Mouse (Mus musculus) liver, adult 2 months (tissue): Measurements from ENCODE around the gene Rerg. TPM values are rescaled to one million over a fixed set of nuclear protein-coding genes. Genes with fewer than 3 reads are reported as not detected.

Source experiments
- DNase-seq: peaks from one replicate; pipeline ENCODE4 v3.0.0-alpha.2; 2011; ENCODE audit warnings: low read depth, low spot score; ENCODE audit errors: extremely low read depth
- H3K27ac ChIP-seq: fragments of 200-500 bp; replicated peaks from 2 replicates; pipeline ENCODE4 v1.5.1; 2012; ENCODE audit warnings: low read depth, mild to moderate bottlenecking, control low read depth, inconsistent platforms, low read length; ENCODE audit not compliant: insufficient read depth
- H3K27me3 ChIP-seq: fragments of 200-500 bp; 2 replicates; pipeline ENCODE4 v1.6.1; 2012; ENCODE audit warnings: mild to moderate bottlenecking, moderate library complexity, low read length, inconsistent platforms; ENCODE audit not compliant: control insufficient read depth, insufficient read depth
- H3K36me3 ChIP-seq: fragments of 200-500 bp; 2 replicates; pipeline ENCODE4 v1.6.1; 2012; ENCODE audit warnings: low read length, inconsistent platforms; ENCODE audit not compliant: control insufficient read depth, insufficient read depth
- H3K4me1 ChIP-seq: fragments of 200-500 bp; 2 replicates; pipeline ENCODE4 v1.6.1; 2011; ENCODE audit warnings: low read length; ENCODE audit not compliant: control insufficient read depth, insufficient read depth
- H3K4me3 ChIP-seq: fragments of 200-500 bp; 2 replicates; pipeline ENCODE4 v1.5.1; 2011; ENCODE audit warnings: low read depth, mild to moderate bottlenecking, control low read depth, low read length, moderate library complexity; ENCODE audit not compliant: insufficient read depth
- H3K79me2 ChIP-seq: fragments of 200-500 bp; 2 replicates; pipeline ENCODE4 v1.6.1; 2012; ENCODE audit warnings: inconsistent platforms, mild to moderate bottlenecking, low read length, moderate library complexity; ENCODE audit not compliant: control insufficient read depth, insufficient read depth
- H3K9ac ChIP-seq: fragments of 200-500 bp; 2 replicates; pipeline ENCODE4 v1.6.1; 2012; ENCODE audit warnings: low read depth, mild to moderate bottlenecking, control low read depth, inconsistent platforms, low read length
- CTCF ChIP-seq: fragments of 200-500 bp; IDR thresholded peaks from 2 replicates; pipeline ENCODE4 v1.5.1; 2011; ENCODE audit warnings: low read depth, low read length, control low read depth
- POLR2A ChIP-seq: fragments of 200-500 bp; IDR thresholded peaks from 2 replicates; pipeline ENCODE4 v1.6.1; 2011; ENCODE audit warnings: low read length, control low read depth; ENCODE audit not compliant: insufficient read depth; ENCODE audit errors: extremely low read depth
- WGBS: fragments of 180-500 bp; shearing (Covaris S2); methylation state at CpG from one replicate; pipeline ENCODE4 v1.1.7; 2018; 5-methylcytosine and 5-hydroxymethylcytosine counted together
- polyA plus RNA-seq: library from polyadenylated mRNA; depleted of rRNA; stranded (reverse); fragments of >200 nt; gene quantifications from 2 replicates; pipeline ENCODE4 v1.2.3, GENCODE M21; 2012
- total RNA-seq: library from RNA; depleted of rRNA; stranded (reverse); fragments of >200 nt; gene quantifications from 2 replicates; pipeline ENCODE4 v1.2.3, GENCODE M21; 2014

Gene Rerg
- total and polyA plus RNA-seq, 2 experiments, result 2.2 TPM

GRCm38 (mm10) chr6:137135506-137136391, 34.5 kb downstream of the Rerg start:
- Histone ChIP-seq H3K27me3 (no peaks in the 10 kb centered on the region), H3K36me3 (no peaks in the 10 kb centered on the region), H3K4me1 (0 out of 2 replicates have a peak, but pooled peaks cover 2% of the 10 kb centered on the region), H3K9ac (no peak overlapping the region), H3K27ac (0 out of 2 replicates have a peak overlapping the region, but pooled peaks have one; percentile 12), H3K79me2 (no peaks in the 10 kb centered on the region), H3K4me3 (no peak overlapping the region)
- WGBS, result 60% methylated on average over 20 of the region's 20 CpGs
- TF ChIP-seq CTCF, result no peak
- no peak for TF ChIP-seq POLR2A
- peak; percentile 24 for DNase-seq

GRCm38 (mm10) chr6:137131794-137132193, 38.5 kb downstream of the Rerg start:
- H3K4me1 ChIP-seq, result peaks cover 2% of the 10 kb centered on the region; the same call in 1 of the 2 replicates
- no peaks in the 10 kb centered on the region for H3K36me3 ChIP-seq
- DNase-seq, result no peak
- no peak overlapping the region for H3K9ac ChIP-seq
- H3K27ac ChIP-seq, result no peak overlapping the region
- WGBS, result 91% methylated on average over 1 of the region's 1 CpGs
- H3K27me3 ChIP-seq, result no peaks in the 10 kb centered on the region
- H3K4me3 ChIP-seq, result no peak overlapping the region
- no peaks in the 10 kb centered on the region for H3K79me2 ChIP-seq
- no peak for TF ChIP-seq CTCF
- TF ChIP-seq POLR2A, result no peak

GRCm38 (mm10) chr6:137131349-137131748, 38.9 kb downstream of the Rerg start:
- no peak for TF ChIP-seq CTCF
- TF ChIP-seq POLR2A, result no peak
- Histone ChIP-seq H3K36me3 (no peaks in the 10 kb centered on the region), H3K27me3 (no peaks in the 10 kb centered on the region), H3K79me2 (no peaks in the 10 kb centered on the region), H3K4me1 (peaks cover under 1% of the 10 kb centered on the region; the same call in 1 of the 2 replicates), H3K9ac (no peak overlapping the region), H3K4me3 (no peak overlapping the region), H3K27ac (no peak overlapping the region)
- WGBS, result 38% methylated on average over 6 of the region's 6 CpGs
- DNase-seq, result no peak

- no peak overlapping the region for H3K4me3 ChIP-seq
- H3K79me2 ChIP-seq, result no peaks in the 10 kb centered on the region
- WGBS, result 85% methylated on average over 5 of the region's 5 CpGs
- no peaks in the 10 kb centered on the region; the same call in 1 of the 2 replicates for H3K4me1 ChIP-seq
- no peak overlapping the region for H3K27ac ChIP-seq
- DNase-seq, result no peak
- no peak overlapping the region for H3K9ac ChIP-seq
- TF ChIP-seq POLR2A, result no peak
- TF ChIP-seq CTCF, result no peak
- no peaks in the 10 kb centered on the region for H3K27me3 ChIP-seq
- no peaks in the 10 kb centered on the region for H3K36me3 ChIP-seq
Measured at GRCm38 (mm10) chr6:137126861-137127260, 43.4 kb downstream of the Rerg start.

GRCm38 (mm10) chr6:137126224-137126623, 44.1 kb downstream of the Rerg start:
- DNase-seq, result no peak
- Histone ChIP-seq H3K27ac (no peak overlapping the region), H3K9ac (no peak overlapping the region), H3K4me1 (no peaks in the 10 kb centered on the region; the same call in 1 of the 2 replicates), H3K79me2 (no peaks in the 10 kb centered on the region), H3K4me3 (no peak overlapping the region), H3K27me3 (no peaks in the 10 kb centered on the region), H3K36me3 (no peaks in the 10 kb centered on the region)
- TF ChIP-seq CTCF, result no peak
- no peak for TF ChIP-seq POLR2A
- 60% methylated on average over 2 of the region's 2 CpGs for WGBS

GRCm38 (mm10) chr6:137125433-137125832, 44.9 kb downstream of the Rerg start:
- Histone ChIP-seq H3K36me3 (no peaks in the 10 kb centered on the region), H3K9ac (no peak overlapping the region), H3K27ac (no peak overlapping the region), H3K4me3 (no peak overlapping the region), H3K79me2 (no peaks in the 10 kb centered on the region), H3K4me1 (no peaks in the 10 kb centered on the region; the same call in 1 of the 2 replicates), H3K27me3 (no peaks in the 10 kb centered on the region)
- WGBS, result 82% methylated on average over 9 of the region's 9 CpGs
- no peak for DNase-seq
- TF ChIP-seq POLR2A (no peak), CTCF (no peak)
